Mouse (Mus musculus) liver (tissue): ENCODE data around the gene Olfr94.
"Not testable (repeated sequence)": the region's sequence is repeated elsewhere in the genome, so short reads cannot be mapped to it uniquely, and the experiment has no call there.

ENCODE experiments used
- DNase-seq: peaks from one replicate; pipeline ENCODE4 v3.0.0-alpha.2; 2020; ENCODE audit warnings: mixed read lengths

Olfr94 gene

GRCm38 (mm10) chr17:37200894-37201293 lies at the start of gene Olfr94:
Gene Olfr94, minus strand, starts transcription at chr17:37200994.
- no peak for DNase-seq

GRCm38 (mm10) chr17:37250544-37250943 lies 49.8 kb upstream of the Olfr94 start:
- peak; percentile 14 for DNase-seq

GRCm38 (mm10) chr17:37249460-37249859 lies 48.7 kb upstream of the Olfr94 start:
- no peak for DNase-seq

GRCm38 (mm10) chr17:37246715-37247114 lies 45.9 kb upstream of the Olfr94 start:
- DNase-seq, result no peak

- DNase-seq, result no peak
Measured at GRCm38 (mm10) chr17:37242198-37242597, 41.4 kb upstream of the Olfr94 start.

GRCm38 (mm10) chr17:37237230-37237629 lies 36.4 kb upstream of the Olfr94 start, which contains the start of gene Olfr97:
Gene Olfr97, minus strand, starts transcription at chr17:37237330.
- not testable (repeated sequence) for DNase-seq

GRCm38 (mm10) chr17:37221879-37222278 lies 21.1 kb upstream of the Olfr94 start:
- no peak for DNase-seq

- DNase-seq, result no peak
Measured at GRCm38 (mm10) chr17:37219846-37220245, 19.1 kb upstream of the Olfr94 start, which contains the start of gene Olfr96. Gene Olfr96, plus strand, starts transcription at chr17:37220146.

GRCm38 (mm10) chr17:37218486-37218885 lies 17.7 kb upstream of the Olfr94 start:
- no peak for DNase-seq

- no peak for DNase-seq
Measured at GRCm38 (mm10) chr17:37213018-37213417, 12.2 kb upstream of the Olfr94 start, which contains the start of gene Olfr95. Gene Olfr95, minus strand, starts transcription at chr17:37213118.

GRCm38 (mm10) chr17:37210884-37211768 lies 10.3 kb upstream of the Olfr94 start:
- DNase-seq, result no peak

GRCm38 (mm10) chr17:37203917-37204236 lies 3.1 kb upstream of the Olfr94 start:
- no peak for DNase-seq

- peak; percentile 68 for DNase-seq
Measured at GRCm38 (mm10) chr17:37203206-37203916, 2.6 kb upstream of the Olfr94 start.

- DNase-seq, result peak; percentile 6
Measured at GRCm38 (mm10) chr17:37196845-37197724, 3.7 kb downstream of the Olfr94 start.

GRCm38 (mm10) chr17:37194782-37195181 lies 6.0 kb downstream of the Olfr94 start:
- no peak for DNase-seq

- no peak for DNase-seq
Measured at GRCm38 (mm10) chr17:37193656-37194055, 7.1 kb downstream of the Olfr94 start, which contains the start of gene Ubd. Gene Ubd, plus strand, starts transcription at chr17:37193892.

GRCm38 (mm10) chr17:37193032-37193431 lies 7.8 kb downstream of the Olfr94 start:
- no peak for DNase-seq

GRCm38 (mm10) chr17:37190711-37191110 lies 10.1 kb downstream of the Olfr94 start:
- DNase-seq, result no peak

- no peak for DNase-seq
Measured at GRCm38 (mm10) chr17:37185474-37185873, 15.3 kb downstream of the Olfr94 start.

GRCm38 (mm10) chr17:37161394-37161793 lies 39.4 kb downstream of the Olfr94 start, which contains the start of gene Olfr93:
Gene Olfr93, minus strand, starts transcription at chr17:37161494.
- DNase-seq, result no peak
